Mouse (Mus musculus) lung, postnatal 36 days (tissue): ENCODE measurements at regions not wholly inside any gene's neighbourhood (a gene's known extent, or its start where the extent isn't known, plus 50 kb on each side); places are given as distances from the start of the nearest gene placed in this dataset.

ENCODE experiments used
- DNase-seq: peaks from one replicate; pipeline ENCODE4 v3.0.0; 2022; ENCODE audit warnings: mixed read lengths

DNA sequence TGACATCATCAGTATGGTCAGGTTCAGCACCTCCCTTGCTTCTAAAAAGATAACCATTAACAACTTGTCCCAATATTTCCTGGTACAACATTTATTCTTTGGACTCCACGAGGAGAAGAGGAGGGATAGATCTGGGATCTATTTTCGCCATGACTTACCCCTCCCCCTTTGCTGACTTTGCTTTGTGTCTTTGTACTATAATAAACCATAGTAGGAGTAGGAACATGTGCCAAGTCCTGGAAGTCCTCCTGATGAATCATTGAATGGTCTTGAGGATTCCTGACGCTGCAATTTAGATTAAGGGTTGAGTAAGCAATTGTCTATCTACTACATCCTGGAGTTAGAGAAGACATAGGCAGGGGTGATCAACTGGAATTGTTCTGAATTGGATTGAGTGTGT is 71.2 kb downstream of the Rbm11 start:
- DNase-seq: no peak

DNA sequence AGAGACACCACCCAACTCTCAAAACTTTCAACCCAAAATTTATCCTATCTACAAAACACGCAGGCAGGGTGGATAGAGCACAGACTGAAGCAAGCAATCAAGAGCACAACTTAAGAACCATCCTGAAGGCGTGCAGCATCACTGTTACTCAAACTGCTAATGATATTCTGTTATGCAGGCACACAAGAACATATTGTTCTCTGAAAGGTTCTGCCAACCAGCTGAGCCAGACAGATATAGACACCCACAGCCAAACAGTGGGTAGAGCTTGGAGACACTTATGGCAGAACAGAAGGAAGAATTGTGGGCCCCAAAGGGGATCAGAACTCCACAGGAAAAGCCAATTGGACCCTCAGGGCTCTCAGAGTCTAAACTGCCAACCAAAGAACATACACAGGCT is 74.9 kb downstream of the Rbm11 start:
- no peak for DNase-seq

GRCm38 (mm10) chr16:75672112-75672511 is 79.5 kb downstream of the Rbm11 start:
- DNase-seq: no peak

DNA sequence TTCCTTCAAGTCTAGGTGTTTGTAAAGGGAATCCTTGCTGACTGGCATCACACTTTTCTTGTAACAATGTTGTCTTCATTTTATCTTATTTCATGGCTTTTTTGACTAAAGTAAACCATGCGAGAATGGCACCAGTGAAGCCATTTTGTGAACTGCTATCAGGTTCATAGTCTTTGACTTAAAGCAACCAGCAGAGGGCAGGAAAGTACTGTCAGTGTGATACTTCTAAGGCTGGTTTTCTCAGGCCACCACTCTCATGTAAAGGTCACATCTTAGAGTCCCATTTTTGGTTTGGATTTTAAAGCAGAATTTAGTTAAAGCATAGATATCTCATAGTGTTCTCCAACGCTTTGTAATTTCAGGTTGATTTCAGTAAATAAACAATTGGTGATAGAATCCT is 83.2 kb downstream of the Rbm11 start:
- peak; percentile 61 for DNase-seq

DNA sequence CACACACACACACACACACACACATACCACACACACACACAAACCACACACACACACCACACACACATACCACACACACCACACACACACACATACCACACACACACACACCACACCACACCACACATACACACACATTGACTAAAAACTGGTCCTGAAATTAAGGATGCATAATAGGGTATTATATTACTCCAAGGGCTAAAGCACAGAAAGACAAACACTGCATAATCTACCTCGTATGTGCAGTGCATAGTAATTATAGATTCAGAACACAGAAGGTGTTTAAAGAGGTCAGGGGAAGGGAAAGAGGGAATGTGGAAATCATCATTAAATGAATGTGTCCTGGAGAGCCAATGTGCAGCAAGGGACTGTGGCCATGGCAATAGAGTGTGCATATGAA is 84.5 kb downstream of the Rbm11 start:
- DNase-seq: no peak
